Mouse (Mus musculus) right cerebral cortex, postnatal 14 days (tissue): ENCODE measurements around the gene Gm20388.
A peak's percentile ranks its signal among the peaks of the same experiment; 100 is the strongest.
"Not testable (repeated sequence)": the region's sequence is repeated elsewhere in the genome, so short reads cannot be mapped to it uniquely, and the experiment has no call there.

Experiments used
- DNase-seq: peaks from one replicate; pipeline ENCODE4 v3.0.0; 2022

Gene Gm20388

DNA sequence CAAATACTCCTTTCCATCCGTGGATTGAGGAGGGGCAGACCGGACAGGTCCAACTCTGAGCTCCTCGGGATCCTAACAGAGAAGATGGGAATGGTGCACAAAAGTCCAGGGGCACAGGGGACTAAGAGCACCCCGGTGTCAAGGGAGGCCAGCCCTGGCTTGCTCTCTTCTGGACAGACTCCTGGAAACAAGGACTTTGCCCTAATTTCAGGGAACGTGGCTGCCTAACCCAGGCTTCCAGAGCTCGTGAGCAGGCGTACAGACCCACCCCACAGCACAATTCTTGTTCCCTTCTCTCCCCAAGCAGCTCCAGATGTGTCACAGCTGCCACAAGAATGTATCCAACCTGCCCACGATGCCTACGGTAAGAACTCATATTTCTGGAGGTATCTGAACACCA is 2715.2 kb downstream of the Gm20388 start:
- no peak for DNase-seq

- no peak for DNase-seq
These were observed 2716.3 kb downstream of the Gm20388 start for GRCm38 (mm10) chr8:122626896-122627295.

- no peak for DNase-seq
These were observed 2718.7 kb downstream of the Gm20388 start for GRCm38 (mm10) chr8:122629388-122629787.

- DNase-seq: no peak
These were observed 2720.1 kb downstream of the Gm20388 start for GRCm38 (mm10) chr8:122630696-122631095.

DNA sequence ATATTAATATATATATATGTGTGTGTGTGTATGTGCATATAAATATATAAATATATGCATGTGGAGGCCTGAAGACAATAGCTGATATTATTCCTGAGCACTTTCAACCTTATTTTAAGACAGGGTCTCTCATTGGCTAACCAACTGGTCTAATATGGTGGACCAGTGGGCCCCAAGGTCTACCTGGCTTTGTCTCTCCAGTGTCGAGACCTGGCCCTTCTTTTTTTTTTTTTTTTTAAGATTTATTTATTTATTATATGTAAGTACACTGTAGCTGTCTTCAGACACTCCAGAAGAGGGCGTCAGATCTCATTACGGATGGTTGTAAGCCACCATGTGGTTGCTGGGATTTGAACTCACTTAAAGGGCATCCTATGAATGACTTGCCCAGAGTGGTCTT is 2721.5 kb downstream of the Gm20388 start:
- DNase-seq: not testable (repeated sequence)

DNA sequence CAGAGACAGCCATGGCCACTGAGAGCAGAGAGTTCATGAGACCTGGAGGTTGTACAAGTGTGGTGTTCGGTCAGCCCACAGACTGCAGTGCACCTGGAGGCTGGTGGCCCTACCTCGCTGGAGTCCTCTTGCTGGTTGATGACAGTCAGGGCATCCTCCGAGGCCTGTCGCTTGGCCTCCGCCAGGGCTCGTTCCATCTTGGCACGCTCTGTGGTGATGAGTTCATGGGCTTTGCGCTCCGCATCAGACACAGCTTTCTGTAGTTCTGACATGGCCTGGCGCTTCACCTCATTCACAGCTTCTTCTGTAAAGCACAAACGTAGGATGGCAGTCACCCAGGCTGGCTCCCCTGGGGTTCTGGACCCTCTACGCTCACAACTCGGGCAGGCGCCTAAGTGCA is 2722.6 kb downstream of the Gm20388 start:
- DNase-seq: no peak

GRCm38 (mm10) chr8:122635878-122636802 is 2725.5 kb downstream of the Gm20388 start:
- DNase-seq: no peak

GRCm38 (mm10) chr8:122636803-122637175 is 2726.1 kb downstream of the Gm20388 start:
- DNase-seq: peak; percentile 48

- DNase-seq: no peak
These were observed 2726.6 kb downstream of the Gm20388 start for GRCm38 (mm10) chr8:122637230-122637629.

DNA sequence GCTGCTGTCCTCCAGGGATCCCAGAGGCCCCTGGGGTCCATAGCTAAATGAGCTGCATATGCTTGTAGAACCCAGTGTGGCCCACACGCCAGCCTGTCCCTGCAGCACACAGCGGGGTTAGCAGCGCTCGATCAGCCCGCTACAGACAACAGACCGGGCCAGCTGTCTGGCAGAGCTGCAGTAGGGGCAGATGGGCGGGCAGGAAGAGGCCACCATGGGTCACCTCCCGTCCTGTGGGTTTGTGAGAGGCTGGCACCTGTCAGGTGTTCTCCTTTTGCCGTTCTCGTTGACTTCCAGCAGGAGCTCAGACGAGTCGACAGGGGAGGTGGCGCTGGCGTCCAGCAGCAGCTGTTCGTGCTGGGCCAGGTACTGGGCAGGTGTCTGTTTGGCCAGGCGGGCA is 2728.0 kb downstream of the Gm20388 start:
- no peak for DNase-seq

GRCm38 (mm10) chr8:122639521-122640248 is 2729.0 kb downstream of the Gm20388 start:
- DNase-seq: no peak

DNA sequence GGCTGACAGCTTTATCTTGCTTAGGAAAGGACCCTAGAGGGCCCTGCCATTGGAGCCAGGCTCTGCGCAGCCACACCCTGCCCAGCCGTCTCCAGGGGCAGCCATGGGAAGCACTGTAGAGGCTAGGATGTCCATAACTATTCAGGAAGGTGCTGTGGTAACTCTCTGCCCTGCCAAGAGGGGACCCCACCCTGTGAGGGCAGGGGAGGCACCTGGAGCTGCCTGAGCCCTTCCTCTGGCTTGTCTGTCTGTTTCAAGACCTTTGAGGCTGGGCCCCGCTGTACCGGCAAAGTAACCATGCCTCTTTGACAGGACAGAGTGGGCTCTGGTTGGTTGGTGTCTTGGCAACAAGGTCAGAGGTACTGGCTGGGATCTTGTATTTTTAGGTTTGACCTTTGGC is 2730.2 kb downstream of the Gm20388 start:
- no peak for DNase-seq

- peak; percentile 76 for DNase-seq
These were observed 2730.8 kb downstream of the Gm20388 start for GRCm38 (mm10) chr8:122641406-122641805.

DNA sequence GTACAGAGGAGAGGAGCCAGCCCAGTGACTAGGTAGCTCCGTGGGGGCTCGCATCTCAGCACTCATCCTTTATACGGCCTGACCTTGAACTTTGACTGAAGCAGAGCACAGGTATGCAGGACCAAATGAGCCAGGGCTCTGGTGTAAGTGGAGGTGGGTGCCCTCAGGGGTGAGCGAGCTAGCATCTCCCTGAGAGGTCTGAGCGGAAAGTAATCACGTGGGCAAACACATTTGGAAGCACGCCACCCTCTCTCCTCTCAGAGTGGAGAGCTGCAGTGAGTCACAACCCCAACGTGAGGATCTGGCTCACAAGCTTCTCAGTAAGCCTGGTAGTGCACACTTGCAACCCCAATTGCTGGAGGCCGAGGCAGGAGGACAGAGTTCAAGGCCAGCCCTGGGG is 2731.4 kb downstream of the Gm20388 start:
- peak; percentile 56 for DNase-seq

GRCm38 (mm10) chr8:122644175-122644954 is 2733.7 kb downstream of the Gm20388 start:
- no peak for DNase-seq

GRCm38 (mm10) chr8:122646337-122646736 is 2735.7 kb downstream of the Gm20388 start:
- no peak for DNase-seq

GRCm38 (mm10) chr8:122648192-122648970 is 2737.7 kb downstream of the Gm20388 start:
- DNase-seq: no peak

- DNase-seq: no peak
These were observed 2740.8 kb downstream of the Gm20388 start for GRCm38 (mm10) chr8:122651326-122651921.

- DNase-seq: no peak
These were observed 2742.0 kb downstream of the Gm20388 start for GRCm38 (mm10) chr8:122652643-122653042.

DNA sequence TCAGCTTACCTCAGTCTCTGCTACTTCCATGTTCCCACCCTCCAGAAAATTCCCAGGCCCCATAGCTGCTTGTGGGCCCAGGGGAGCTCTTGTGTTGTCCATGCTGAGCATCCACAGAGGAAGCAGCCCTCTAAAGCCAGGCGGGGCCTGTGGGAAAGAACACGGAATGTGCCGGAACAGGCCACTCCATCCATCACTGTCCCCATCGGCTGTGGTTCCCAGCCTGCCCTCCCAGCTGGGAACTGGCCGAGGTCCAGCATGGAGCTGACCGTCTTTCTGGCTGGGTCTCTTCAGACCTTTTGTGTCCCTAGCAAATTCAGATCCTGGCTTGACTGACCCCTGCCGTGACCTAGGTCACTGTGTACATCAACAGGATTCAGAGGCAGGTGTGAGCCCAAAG is 2744.1 kb downstream of the Gm20388 start:
- DNase-seq: no peak

DNA sequence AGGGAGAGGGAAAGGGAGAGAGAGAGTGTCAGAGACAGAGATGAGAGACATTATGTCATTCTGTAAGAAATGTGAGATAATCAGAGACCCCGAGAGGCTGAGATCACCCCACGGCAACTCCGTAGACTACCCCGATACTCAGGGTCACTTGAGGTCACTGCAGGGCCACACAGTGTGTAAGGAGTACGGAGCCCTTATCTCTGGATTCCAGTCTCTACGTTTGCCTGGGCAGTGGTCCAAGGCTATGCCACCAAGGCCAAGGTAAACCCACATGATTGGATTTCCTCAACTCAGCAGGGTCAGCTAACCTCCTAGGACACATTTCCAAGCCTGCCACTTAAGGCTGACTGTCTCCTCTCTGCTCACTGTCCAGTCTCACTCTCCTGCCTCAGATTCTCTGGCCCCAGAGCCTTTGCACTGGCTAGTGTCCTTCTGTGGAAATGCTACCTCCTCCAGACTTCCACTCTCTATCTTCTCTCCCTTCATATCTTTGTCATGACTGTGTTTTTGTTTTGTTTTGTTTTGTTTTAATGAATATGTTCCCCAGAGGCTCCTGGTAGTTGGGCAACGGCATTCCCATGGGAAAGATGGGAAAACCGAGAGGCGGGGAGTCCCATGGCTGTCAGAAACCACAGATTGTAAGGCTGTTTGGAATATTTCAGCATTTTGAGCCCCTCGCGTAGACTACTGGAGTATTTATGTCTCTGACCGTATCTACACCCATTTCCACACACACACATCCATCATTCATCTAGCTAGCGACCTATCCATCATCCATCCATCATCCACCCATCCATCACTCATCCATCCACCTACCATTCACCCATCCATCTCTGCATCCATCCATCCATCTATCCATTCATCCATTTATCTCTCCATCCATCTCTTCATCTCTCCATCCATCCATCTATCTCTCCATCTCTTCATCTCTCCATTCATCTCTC is 2745.7 kb downstream of the Gm20388 start:
- DNase-seq: no peak
